Mouse (Mus musculus): ENCODE data around the gene Crocc2.
"Not testable (repeated sequence)": the region's sequence is repeated elsewhere in the genome, so short reads cannot be mapped to it uniquely, and the experiment has no call there.

Gene Crocc2

GRCm38 (mm10) chr1:93161350-93161749 is 7.2 kb upstream of the Crocc2 start:
- DNase-seq (ENCODE audit: extremely low read depth, insufficient read length, low spot score) = no peak

- DNase-seq (ENCODE audit: extremely low read depth, insufficient read length, low spot score) = peak; percentile 55
These were observed 6.6 kb upstream of the Crocc2 start for GRCm38 (mm10) chr1:93161921-93162320.

GRCm38 (mm10) chr1:93162588-93162987 is 5.9 kb upstream of the Crocc2 start:
- DNase-seq (ENCODE audit: extremely low read depth, insufficient read length, low spot score) = no peak

GRCm38 (mm10) chr1:93165447-93165846 is 3.1 kb upstream of the Crocc2 start:
- no peak for DNase-seq (ENCODE audit: extremely low read depth, insufficient read length, low spot score)

GRCm38 (mm10) chr1:93166346-93167079 is 2.0 kb upstream of the Crocc2 start:
- DNase-seq (ENCODE audit: extremely low read depth, insufficient read length, low spot score) = peak; percentile 78

- peak; percentile 51 for DNase-seq (ENCODE audit: extremely low read depth, insufficient read length, low spot score)
These were observed 5.1 kb downstream of the Crocc2 start for GRCm38 (mm10) chr1:93173665-93174064.

- peak; percentile 30 for DNase-seq (ENCODE audit: extremely low read depth, insufficient read length, low spot score)
These were observed 5.9 kb downstream of the Crocc2 start for GRCm38 (mm10) chr1:93174399-93174798.

GRCm38 (mm10) chr1:93175849-93176248 is 7.3 kb downstream of the Crocc2 start:
- no peak for DNase-seq (ENCODE audit: extremely low read depth, insufficient read length, low spot score)

- DNase-seq (ENCODE audit: extremely low read depth, insufficient read length, low spot score) = no peak
These were observed 8.2 kb downstream of the Crocc2 start for GRCm38 (mm10) chr1:93176525-93177332.

- peak; percentile 52 for DNase-seq (ENCODE audit: extremely low read depth, insufficient read length, low spot score)
These were observed 13.8 kb downstream of the Crocc2 start for GRCm38 (mm10) chr1:93182281-93182680.

- DNase-seq (ENCODE audit: extremely low read depth, insufficient read length, low spot score) = peak; percentile 86
These were observed 15.7 kb downstream of the Crocc2 start for GRCm38 (mm10) chr1:93184071-93184828.

GRCm38 (mm10) chr1:93190726-93191305 is 22.3 kb downstream of the Crocc2 start:
- no peak for DNase-seq (ENCODE audit: extremely low read depth, insufficient read length, low spot score)

- no peak for DNase-seq (ENCODE audit: extremely low read depth, insufficient read length, low spot score)
These were observed 26.4 kb downstream of the Crocc2 start for GRCm38 (mm10) chr1:93194961-93195360.

GRCm38 (mm10) chr1:93197454-93197853 is 28.9 kb downstream of the Crocc2 start:
- DNase-seq (ENCODE audit: extremely low read depth, insufficient read length, low spot score) = not testable (repeated sequence)

- DNase-seq (ENCODE audit: extremely low read depth, insufficient read length, low spot score) = no peak
These were observed 29.4 kb downstream of the Crocc2 start for GRCm38 (mm10) chr1:93197916-93198315.

GRCm38 (mm10) chr1:93206277-93206970 is 37.9 kb downstream of the Crocc2 start:
- DNase-seq (ENCODE audit: extremely low read depth, insufficient read length, low spot score) = no peak

- peak; percentile 34 for DNase-seq (ENCODE audit: extremely low read depth, insufficient read length, low spot score)
These were observed 39.1 kb downstream of the Crocc2 start for GRCm38 (mm10) chr1:93207536-93208064.

- peak; percentile 81 for DNase-seq (ENCODE audit: extremely low read depth, insufficient read length, low spot score)
These were observed 41.7 kb downstream of the Crocc2 start for GRCm38 (mm10) chr1:93210213-93210641.

- no peak for DNase-seq (ENCODE audit: extremely low read depth, insufficient read length, low spot score)
These were observed 42.5 kb downstream of the Crocc2 start for GRCm38 (mm10) chr1:93211019-93211418.

All from 3134 (cell line).